Mouse (Mus musculus) CH12.LX (cell line): ENCODE measurements at regions not wholly inside any gene's neighbourhood (a gene's known extent, or its start where the extent isn't known, plus 50 kb on each side); places are given as distances from the start of the nearest gene placed in this dataset.

Source experiments
- DNase-seq: peaks from one replicate; pipeline ENCODE4 v3.0.0-alpha.2; 2013; ENCODE audit errors: extremely low read depth
- H3K27ac ChIP-seq: 2 replicates; pipeline ENCODE4 v1.5.1; 2012; ENCODE audit warnings: low read depth, mild to moderate bottlenecking, control low read depth, moderate library complexity; ENCODE audit not compliant: insufficient read depth
- H3K27me3 ChIP-seq: replicated peaks from 2 replicates; pipeline ENCODE3; 2012; ENCODE audit warnings: inconsistent platforms
- H3K36me3 ChIP-seq, 2 experiments: replicated peaks in 1 of 2; 2 replicates each; pipeline versions ENCODE3 to v1.6.1; 2012; ENCODE audit warnings: inconsistent platforms in 1 of 2, low read length in 1 of 2, mild to moderate bottlenecking in 1 of 2, mixed read lengths in 1 of 2, moderate library complexity in 1 of 2; ENCODE audit not compliant: control insufficient read depth in 1 of 2, insufficient read depth in 1 of 2
- H3K4me1 ChIP-seq, 2 experiments: 2 replicates each; pipeline ENCODE4 v1.6.1; 2012; ENCODE audit warnings: inconsistent platforms in 1 of 2, moderate library complexity in 1 of 2; ENCODE audit not compliant: insufficient read depth in 2 of 2, control insufficient read depth in 1 of 2
- H3K4me2 ChIP-seq: 2 replicates; pipeline ENCODE4 v1.6.1; 2012; ENCODE audit warnings: low read depth, mild to moderate bottlenecking, control low read depth; ENCODE audit not compliant: poor library complexity, insufficient read depth, severe bottlenecking
- H3K4me3 ChIP-seq, 3 experiments: fragments of 150-350 bp in 1 of 3; sonication (generic) in 1 of 3; replicated peaks in 1 of 3; 2 replicates each; pipeline versions ENCODE3 to v1.5.1; 2011 to 2012; ENCODE audit warnings: low read depth in 2 of 3, low read length in 2 of 3, mild to moderate bottlenecking in 2 of 3, moderate library complexity in 2 of 3, control low read depth in 1 of 3, improper control_type of control experiment in 1 of 3, inconsistent platforms in 1 of 3, mixed read lengths in 1 of 3; ENCODE audit not compliant: poor library complexity in 1 of 3
- H3K79me2 ChIP-seq: replicated peaks from 2 replicates; pipeline ENCODE4 v1.6.1; 2012; ENCODE audit warnings: mild to moderate bottlenecking, moderate library complexity; ENCODE audit not compliant: control insufficient read depth, poor library complexity, insufficient read depth, severe bottlenecking; ENCODE audit errors: extremely low read depth
- H3K9ac ChIP-seq: 2 replicates; pipeline ENCODE4 v1.6.1; 2012; ENCODE audit warnings: low read depth, mild to moderate bottlenecking, control low read depth, moderate library complexity; ENCODE audit not compliant: insufficient read depth
- H3K9me3 ChIP-seq: replicated peaks from 2 replicates; pipeline ENCODE3; 2012; ENCODE audit warnings: low read length, inconsistent platforms, mixed read lengths
- CTCF ChIP-seq, 2 experiments: IDR thresholded peaks in 1 of 2; conservative IDR thresholded peaks in 1 of 2; 2 replicates each; pipeline ENCODE4 v1.5.1; 2011 to 2012; ENCODE audit warnings: low read depth in 2 of 2, low read length in 2 of 2, improper control_type of control experiment in 1 of 2, inconsistent platforms in 1 of 2, mild to moderate bottlenecking in 1 of 2, moderate library complexity in 1 of 2
- EP300 ChIP-seq: IDR thresholded peaks from 2 replicates; pipeline ENCODE4 v1.6.1; 2011; ENCODE audit warnings: low read length, improper control_type of control experiment
- MAFK ChIP-seq: IDR thresholded peaks from 2 replicates; pipeline ENCODE4 v1.6.1; 2011; ENCODE audit warnings: low read length, improper control_type of control experiment; ENCODE audit not compliant: insufficient replicate concordance
- MAX ChIP-seq: IDR thresholded peaks from 2 replicates; pipeline ENCODE4 v1.6.1; 2011; ENCODE audit warnings: low read length, improper control_type of control experiment
- NELFE ChIP-seq: IDR thresholded peaks from 2 replicates; pipeline ENCODE4 v1.6.1; 2011; ENCODE audit warnings: low read depth, low read length, improper control_type of control experiment
- PAX5 ChIP-seq: IDR thresholded peaks from 2 replicates; pipeline ENCODE4 v1.6.1; 2012; ENCODE audit warnings: low read length, inconsistent platforms, mixed read lengths
- POLR2AphosphoS2 ChIP-seq: IDR thresholded peaks from 2 replicates; pipeline ENCODE4 v1.6.1; 2011; ENCODE audit warnings: low read depth, low read length, improper control_type of control experiment
- RCOR1 ChIP-seq: conservative IDR thresholded peaks from 2 replicates; pipeline ENCODE4 v1.6.1; 2012; ENCODE audit warnings: low read depth, mild to moderate bottlenecking, inconsistent platforms, low read length, improper control_type of control experiment
- SMC3 ChIP-seq: IDR thresholded peaks from 2 replicates; pipeline ENCODE4 v1.6.1; 2011; ENCODE audit warnings: low read depth, low read length, improper control_type of control experiment
- TCF12 ChIP-seq: IDR thresholded peaks from 2 replicates; pipeline ENCODE4 v1.6.1; 2014; ENCODE audit warnings: low read depth, mild to moderate bottlenecking, inconsistent platforms, low read length, improper control_type of control experiment
- UBTF ChIP-seq: IDR thresholded peaks from 2 replicates; pipeline ENCODE4 v1.6.1; 2012; ENCODE audit warnings: low read depth, mild to moderate bottlenecking, inconsistent platforms, low read length, improper control_type of control experiment, moderate library complexity
- USF2 ChIP-seq: conservative IDR thresholded peaks from 2 replicates; pipeline ENCODE4 v1.6.1; 2011; ENCODE audit warnings: low read depth, low read length, improper control_type of control experiment
- ZKSCAN1 ChIP-seq: IDR thresholded peaks from 2 replicates; pipeline ENCODE4 v1.6.1; 2012; ENCODE audit warnings: low read depth, inconsistent platforms, low read length, improper control_type of control experiment, borderline replicate concordance
- ZMIZ1 ChIP-seq: IDR thresholded peaks from 2 replicates; pipeline ENCODE4 v1.6.1; 2012; ENCODE audit warnings: low read depth, mild to moderate bottlenecking, inconsistent platforms, low read length, improper control_type of control experiment
- dilution Hi-C: fragments of 300-500 bp; cut with MboI; formaldehyde crosslinking; loops from 2 replicates; pipeline ENCODE4 v1.14.3; 2020; ENCODE audit warnings: low sequenced_read_pairs; ENCODE audit not compliant: extremely low pct_unique_long_range_greater_than_20kb, extremely low pct_ligation_motif_present
- in situ Hi-C: fragments of 300-500 bp; cut with MboI; formaldehyde crosslinking; loops from 3 replicates; pipeline ENCODE4 v1.14.3; 2019; ENCODE audit warnings: low sequenced_read_pairs, low pct_ligation_motif_present, low pct_unique_long_range_greater_than_20kb, mixed read lengths

GRCm38 (mm10) chr4:69759596-69759995 is 650.6 kb downstream of the Cdk5rap2 start:
- H3K9me3 ChIP-seq = peaks cover 61% of the 10 kb centered on the region
- no peak overlapping the region for H3K4me3 ChIP-seq
- no peak overlapping the region for H3K4me2 ChIP-seq
- DNase-seq = no peak
- no peak for TF ChIP-seq NELFE
- no peak for TF ChIP-seq UBTF
- no peak for TF ChIP-seq SMC3
- H3K9ac ChIP-seq = no peak overlapping the region
- H3K79me2 ChIP-seq = no peaks in the 10 kb centered on the region
- no peaks in the 10 kb centered on the region for H3K27me3 ChIP-seq
- H3K36me3 ChIP-seq = no peaks in the 10 kb centered on the region
- dilution Hi-C loops (no loop called here), in situ Hi-C loops (no loop called here)
- no peak overlapping the region for H3K27ac ChIP-seq
- no peaks in the 10 kb centered on the region for H3K4me1 ChIP-seq

GRCm38 (mm10) chr4:69754567-69754966 is 655.7 kb downstream of the Cdk5rap2 start:
- Histone ChIP-seq H3K4me1 (no peaks in the 10 kb centered on the region), H3K36me3 (no peaks in the 10 kb centered on the region), H3K4me2 (no peak overlapping the region), H3K9me3 (peaks cover 54% of the 10 kb centered on the region), H3K27me3 (no peaks in the 10 kb centered on the region), H3K27ac (no peak overlapping the region), H3K9ac (no peak overlapping the region), H3K79me2 (no peaks in the 10 kb centered on the region), H3K4me3 (no peak overlapping the region)
- DNase-seq = no peak
- no peak for TF ChIP-seq PAX5
- TF ChIP-seq USF2 = no peak
- no peak for TF ChIP-seq ZMIZ1
- no peak for TF ChIP-seq MAFK
- TF ChIP-seq MAX = no peak
- no peak for TF ChIP-seq TCF12
- TF ChIP-seq EP300 = no peak
- no peak for TF ChIP-seq RCOR1
- TF ChIP-seq CTCF (conservative IDR thresholded peaks at IDR 0.05 in 1 of 2, IDR thresholded peaks at IDR 0.05 in 1 of 2; ENCODE audit: low read depth in 2 of 2, low read length in 2 of 2) = no peak
- in situ Hi-C loops (no loop called here), dilution Hi-C loops (no loop called here)

GRCm38 (mm10) chr4:69753086-69753485 is 657.2 kb downstream of the Cdk5rap2 start:
- TF ChIP-seq POLR2AphosphoS2 (no peak), ZMIZ1 (no peak), ZKSCAN1 (no peak)
- no peaks in the 10 kb centered on the region for H3K79me2 ChIP-seq
- H3K27ac ChIP-seq = no peak overlapping the region
- H3K4me1 ChIP-seq = no peaks in the 10 kb centered on the region
- no peak overlapping the region for H3K4me3 ChIP-seq
- DNase-seq = no peak
- H3K36me3 ChIP-seq = no peaks in the 10 kb centered on the region
- no peaks in the 10 kb centered on the region for H3K27me3 ChIP-seq
- dilution Hi-C loops = no loop called here
- no peak overlapping the region for H3K9ac ChIP-seq
- no peak overlapping the region for H3K4me2 ChIP-seq
- H3K9me3 ChIP-seq = peaks cover 58% of the 10 kb centered on the region
- in situ Hi-C loops = no loop called here
